Mouse (Mus musculus) heart, adult 2 months (tissue): ENCODE measurements around the gene Gm21969.

Source experiments
- EP300 ChIP-seq: fragments of 200-500 bp; IDR thresholded peaks from 2 replicates; pipeline ENCODE4 v1.6.1; 2011; ENCODE audit warnings: low read depth, low read length, control low read depth; ENCODE audit not compliant: insufficient read depth
- POLR2A ChIP-seq: fragments of 200-500 bp; IDR thresholded peaks from 2 replicates; pipeline ENCODE4 v1.6.1; 2011; ENCODE audit warnings: mild to moderate bottlenecking, low read depth, low read length, control low read depth; ENCODE audit not compliant: insufficient read depth

- TF ChIP-seq POLR2A = no peak
- no peak for TF ChIP-seq EP300
Observed at GRCm38 (mm10) chr4:139631141-139631540, 28.2 kb downstream of the Gm21969 start.
